Mouse (Mus musculus) cerebellum, adult 2 months (tissue): ENCODE data around the gene Tmx4.

Experiments
- CTCF ChIP-seq: fragments of 200-500 bp; IDR thresholded peaks from 2 replicates; pipeline ENCODE4 v1.5.1; 2011; ENCODE audit warnings: low read depth, mild to moderate bottlenecking, control low read depth, low read length, moderate library complexity, borderline replicate concordance; ENCODE audit not compliant: insufficient read depth
- POLR2A ChIP-seq: fragments of 200-500 bp; IDR thresholded peaks from 2 replicates; pipeline ENCODE4 v1.6.1; 2011; ENCODE audit warnings: low read length, control low read depth, borderline replicate concordance; ENCODE audit not compliant: insufficient read depth

- TF ChIP-seq POLR2A (no peak), CTCF (no peak)
These were observed 47.1 kb upstream of the Tmx4 start for GRCm38 (mm10) chr2:134691055-134691454.
